Mouse (Mus musculus) cerebral cortex, adult 2 months (tissue): ENCODE data around the gene Smad3.

Experiments used
- WGBS: fragments of 180-500 bp; shearing (Covaris S2); methylation state at CpG from one replicate; pipeline ENCODE4 v1.1.7; 2018; 5-methylcytosine and 5-hydroxymethylcytosine counted together

The Smad3 gene

GRCm38 (mm10) chr9:63632045-63632444, 125.7 kb downstream of the Smad3 start:
- WGBS: 68% methylated on average over 4 of the region's 4 CpGs

- WGBS: 62% methylated on average over 9 of the region's 9 CpGs
These were observed 132.6 kb downstream of the Smad3 start for GRCm38 (mm10) chr9:63625090-63625756.

- 67% methylated on average over 15 of the region's 15 CpGs for WGBS
These were observed 133.8 kb downstream of the Smad3 start for GRCm38 (mm10) chr9:63623895-63624569.

GRCm38 (mm10) chr9:63617967-63618366, 139.8 kb downstream of the Smad3 start:
- WGBS: 82% methylated on average over 2 of the region's 2 CpGs

GRCm38 (mm10) chr9:63614018-63614985, 143.5 kb downstream of the Smad3 start:
- 75% methylated on average over 11 of the region's 11 CpGs for WGBS

GRCm38 (mm10) chr9:63613569-63613968, 144.2 kb downstream of the Smad3 start:
- WGBS: 15% methylated on average over 1 of the region's 1 CpGs

- WGBS: 53% methylated on average over 16 of the region's 16 CpGs
These were observed 145.0 kb downstream of the Smad3 start for GRCm38 (mm10) chr9:63612565-63613515.

- WGBS: 67% methylated on average over 5 of the region's 5 CpGs
These were observed 145.8 kb downstream of the Smad3 start for GRCm38 (mm10) chr9:63611967-63612366.

- WGBS: 23% methylated on average over 13 of the region's 13 CpGs
These were observed 146.9 kb downstream of the Smad3 start for GRCm38 (mm10) chr9:63610841-63611366.

GRCm38 (mm10) chr9:63610231-63610630, 147.6 kb downstream of the Smad3 start:
- WGBS: 88% methylated on average over 6 of the region's 6 CpGs

- WGBS: 91% methylated on average over 2 of the region's 2 CpGs
These were observed 148.0 kb downstream of the Smad3 start for GRCm38 (mm10) chr9:63609776-63610175.

GRCm38 (mm10) chr9:63609246-63609645, 148.5 kb downstream of the Smad3 start:
- WGBS: 66% methylated on average over 8 of the region's 8 CpGs

GRCm38 (mm10) chr9:63608006-63608405, 149.8 kb downstream of the Smad3 start:
- WGBS: 52% methylated on average over 6 of the region's 6 CpGs

- 65% methylated on average over 2 of the region's 2 CpGs for WGBS
These were observed 151.2 kb downstream of the Smad3 start for GRCm38 (mm10) chr9:63606594-63606993.

GRCm38 (mm10) chr9:63603849-63604248, 153.9 kb downstream of the Smad3 start:
- WGBS: 56% methylated on average over 6 of the region's 6 CpGs

GRCm38 (mm10) chr9:63602043-63602939, 155.5 kb downstream of the Smad3 start, which contains the start of the genes Iqch and Aagab:
Gene Iqch, minus strand, starts transcription at chr9:63602493.
Gene Aagab, plus strand, starts transcription at chr9:63602660.
- WGBS: 1% methylated on average over 70 of the region's 70 CpGs
